Mouse (Mus musculus): ENCODE data around the gene Ifitm5.

GRCm38 (mm10) chr7:140990185-140990584 lies 40.1 kb upstream of the Ifitm5 start:
- TF ChIP-seq CTCF (IDR thresholded peaks at IDR 0.05; ENCODE audit: control insufficient read depth, insufficient read depth, insufficient read length) (no peak), MAX (IDR thresholded peaks at IDR 0.05) (no peak), MYOG (IDR thresholded peaks at IDR 0.05; ENCODE audit: control insufficient read depth, extremely low read depth, insufficient read length) (no peak), CEBPB (IDR thresholded peaks at IDR 0.05; ENCODE audit: low read depth) (no peak), USF1 (IDR thresholded peaks at IDR 0.05; ENCODE audit: low read depth) (no peak)

Data from C2C12 (cell line).